Mouse (Mus musculus) liver, embryonic 11.5 days (tissue): ENCODE measurements around the gene Lep. TPM values are rescaled to one million over a fixed set of nuclear protein-coding genes. Genes with fewer than 3 reads are reported as not detected.

ENCODE experiments used
- ATAC-seq: fragments of 200-750 bp; cut with Nextera tagmentation; replicated peaks from 2 replicates; pipeline ENCODE4 v1.8.0; 2017; ENCODE audit warnings: moderate number of reproducible peaks, mild to moderate bottlenecking, moderate TSS enrichment, moderate library complexity; ENCODE audit not compliant: low FRiP score
- DNase-seq: peaks from one replicate; pipeline ENCODE4 v3.0.0-alpha.2; 2017; ENCODE audit warnings: low spot score
- H3K27ac ChIP-seq: fragments of 300-500 bp; sonication (generic); 2 replicates; pipeline ENCODE4 v1.5.1; 2014; ENCODE audit warnings: mild to moderate bottlenecking, low read depth, low read length, control low read depth
- H3K27me3 ChIP-seq: fragments of 300-500 bp; sonication (generic); replicated peaks from 2 replicates; pipeline ENCODE4 v1.6.1; 2014; ENCODE audit warnings: low read length, mixed read lengths; ENCODE audit not compliant: control insufficient read depth, insufficient read depth
- H3K36me3 ChIP-seq: fragments of 300-500 bp; sonication (generic); 2 replicates; pipeline ENCODE4 v1.6.1; 2014; ENCODE audit warnings: mild to moderate bottlenecking, low read length, moderate library complexity, mixed read lengths; ENCODE audit not compliant: control insufficient read depth, insufficient read depth
- H3K4me1 ChIP-seq: fragments of 300-500 bp; sonication (generic); replicated peaks from 2 replicates; pipeline ENCODE4 v1.6.1; 2014; ENCODE audit warnings: low read length, mixed read lengths; ENCODE audit not compliant: control insufficient read depth, insufficient read depth
- H3K4me2 ChIP-seq: fragments of 300-500 bp; sonication (generic); 2 replicates; pipeline ENCODE4 v1.6.1; 2014; ENCODE audit warnings: mild to moderate bottlenecking, control low read depth, moderate library complexity
- H3K4me3 ChIP-seq: fragments of 300-500 bp; sonication (generic); 2 replicates; pipeline ENCODE4 v1.5.1; 2014; ENCODE audit warnings: low read depth, low read length, control low read depth
- H3K9ac ChIP-seq: fragments of 300-500 bp; sonication (generic); 2 replicates; pipeline ENCODE4 v1.6.1; 2014; ENCODE audit warnings: low read depth, low read length, control low read depth
- H3K9me3 ChIP-seq: fragments of 300-500 bp; sonication (generic); 2 replicates; pipeline ENCODE4 v1.6.1; 2016; ENCODE audit warnings: low read length, inconsistent platforms, mixed read lengths; ENCODE audit not compliant: control insufficient read depth
- WGBS: fragments of 180-500 bp; shearing (Covaris S2); extraction: QIAGEN DNeasy Blood & Tissue Kit; methylation state at CpG from one replicate; pipeline ENCODE4 v1.1.7; 2014; 5-methylcytosine and 5-hydroxymethylcytosine counted together
- polyA plus RNA-seq: library from polyadenylated mRNA; unstranded; fragments of >200 nt; fragmentation: Nextera tagmentation; extraction: Ambion mirVana; gene quantifications from 2 replicates; pipeline ENCODE4 v1.2.1, GENCODE M21; 2014

The Lep gene
- polyA plus RNA-seq, 1 experiment from 2014 or later: not detected

GRCm38 (mm10) chr6:29087921-29088709, 28.1 kb downstream of the Lep start:
- Histone ChIP-seq H3K27ac (no peak overlapping the region), H3K36me3 (no peaks in the 10 kb centered on the region), H3K9me3 (no peaks in the 10 kb centered on the region), H3K4me2 (no peak overlapping the region), H3K9ac (no peak overlapping the region), H3K4me3 (no peak overlapping the region), H3K27me3 (no peaks in the 10 kb centered on the region), H3K4me1 (no peaks in the 10 kb centered on the region)
- DNase-seq (no peak), ATAC-seq (no peak)
- WGBS: 63% methylated on average over 7 of the region's 7 CpGs

- Histone ChIP-seq H3K9me3 (no peaks in the 10 kb centered on the region), H3K4me2 (no peak overlapping the region), H3K27ac (no peak overlapping the region), H3K9ac (no peak overlapping the region), H3K27me3 (no peaks in the 10 kb centered on the region), H3K4me1 (no peaks in the 10 kb centered on the region), H3K4me3 (no peak overlapping the region), H3K36me3 (no peaks in the 10 kb centered on the region)
- DNase-seq (no peak), ATAC-seq (no peak)
- WGBS: 74% methylated on average over 7 of the region's 7 CpGs
Measured at GRCm38 (mm10) chr6:29092234-29092633, 32.2 kb downstream of the Lep start.

GRCm38 (mm10) chr6:29092904-29093303, 32.9 kb downstream of the Lep start:
- ATAC-seq (no peak), DNase-seq (no peak)
- H3K4me1 ChIP-seq: no peaks in the 10 kb centered on the region
- no peak overlapping the region for H3K4me3 ChIP-seq
- H3K9ac ChIP-seq: no peak overlapping the region
- H3K36me3 ChIP-seq: no peaks in the 10 kb centered on the region
- H3K9me3 ChIP-seq: no peaks in the 10 kb centered on the region
- 60% methylated on average over 11 of the region's 11 CpGs for WGBS
- H3K27me3 ChIP-seq: no peaks in the 10 kb centered on the region
- no peak overlapping the region for H3K4me2 ChIP-seq
- no peak overlapping the region for H3K27ac ChIP-seq

- Histone ChIP-seq H3K4me2 (no peak overlapping the region), H3K9me3 (no peaks in the 10 kb centered on the region), H3K27me3 (no peaks in the 10 kb centered on the region), H3K4me1 (no peaks in the 10 kb centered on the region), H3K27ac (no peak overlapping the region), H3K36me3 (no peaks in the 10 kb centered on the region), H3K9ac (no peak overlapping the region), H3K4me3 (no peak overlapping the region)
- DNase-seq: no peak
- 70% methylated on average over 14 of the region's 14 CpGs for WGBS
- no peak for ATAC-seq
Measured at GRCm38 (mm10) chr6:29099536-29100170, 39.6 kb downstream of the Lep start.

- WGBS: 30% methylated on average over 3 of the region's 3 CpGs
Measured at GRCm38 (mm10) chr6:29100423-29100822, 40.4 kb downstream of the Lep start.

GRCm38 (mm10) chr6:29101248-29101864, 41.3 kb downstream of the Lep start:
- Histone ChIP-seq H3K4me1 (no peaks in the 10 kb centered on the region), H3K36me3 (no peaks in the 10 kb centered on the region), H3K27me3 (no peaks in the 10 kb centered on the region), H3K9me3 (no peaks in the 10 kb centered on the region), H3K4me2 (no peak overlapping the region), H3K27ac (no peak overlapping the region), H3K4me3 (no peak overlapping the region), H3K9ac (no peak overlapping the region)
- ATAC-seq: no peak
- DNase-seq: no peak
- 82% methylated on average over 9 of the region's 9 CpGs for WGBS

More at GRCm38 (mm10) chr6:29100423-29100822, 40.4 kb downstream of the Lep start:
- H3K4me3 ChIP-seq: no peak overlapping the region
- no peaks in the 10 kb centered on the region for H3K4me1 ChIP-seq
- no peaks in the 10 kb centered on the region for H3K27me3 ChIP-seq
- DNase-seq: no peak
- no peak overlapping the region for H3K9ac ChIP-seq
- no peaks in the 10 kb centered on the region for H3K9me3 ChIP-seq
- no peaks in the 10 kb centered on the region for H3K36me3 ChIP-seq
- ATAC-seq: no peak
- no peak overlapping the region for H3K27ac ChIP-seq
- H3K4me2 ChIP-seq: no peak overlapping the region

- no peak overlapping the region for H3K4me3 ChIP-seq
- no peak overlapping the region for H3K4me2 ChIP-seq
- H3K27ac ChIP-seq: no peak overlapping the region
- no peak overlapping the region for H3K9ac ChIP-seq
- ATAC-seq: no peak
- no peaks in the 10 kb centered on the region for H3K36me3 ChIP-seq
- DNase-seq: no peak
- 0 out of 2 replicates have a peak, but pooled peaks cover 5% of the 10 kb centered on the region for H3K9me3 ChIP-seq
- 58% methylated on average over 1 of the region's 1 CpGs for WGBS
- no peaks in the 10 kb centered on the region for H3K4me1 ChIP-seq
- H3K27me3 ChIP-seq: no peaks in the 10 kb centered on the region
Measured at GRCm38 (mm10) chr6:29108376-29108775, 48.4 kb downstream of the Lep start.

- WGBS: 83% methylated on average over 4 of the region's 4 CpGs
- no peak overlapping the region for H3K27ac ChIP-seq
- H3K4me1 ChIP-seq: no peaks in the 10 kb centered on the region
- no peaks in the 10 kb centered on the region for H3K36me3 ChIP-seq
- DNase-seq: no peak
- no peak overlapping the region for H3K4me2 ChIP-seq
- H3K9ac ChIP-seq: no peak overlapping the region
- no peaks in the 10 kb centered on the region for H3K27me3 ChIP-seq
- H3K4me3 ChIP-seq: no peak overlapping the region
- ATAC-seq: no peak
- 0 out of 2 replicates have a peak, but pooled peaks cover 5% of the 10 kb centered on the region for H3K9me3 ChIP-seq
Measured at GRCm38 (mm10) chr6:29111501-29111900, 51.5 kb downstream of the Lep start.
